ENCODE assay signal across 8 mouse cellular contexts in the genomic region with DNA sequence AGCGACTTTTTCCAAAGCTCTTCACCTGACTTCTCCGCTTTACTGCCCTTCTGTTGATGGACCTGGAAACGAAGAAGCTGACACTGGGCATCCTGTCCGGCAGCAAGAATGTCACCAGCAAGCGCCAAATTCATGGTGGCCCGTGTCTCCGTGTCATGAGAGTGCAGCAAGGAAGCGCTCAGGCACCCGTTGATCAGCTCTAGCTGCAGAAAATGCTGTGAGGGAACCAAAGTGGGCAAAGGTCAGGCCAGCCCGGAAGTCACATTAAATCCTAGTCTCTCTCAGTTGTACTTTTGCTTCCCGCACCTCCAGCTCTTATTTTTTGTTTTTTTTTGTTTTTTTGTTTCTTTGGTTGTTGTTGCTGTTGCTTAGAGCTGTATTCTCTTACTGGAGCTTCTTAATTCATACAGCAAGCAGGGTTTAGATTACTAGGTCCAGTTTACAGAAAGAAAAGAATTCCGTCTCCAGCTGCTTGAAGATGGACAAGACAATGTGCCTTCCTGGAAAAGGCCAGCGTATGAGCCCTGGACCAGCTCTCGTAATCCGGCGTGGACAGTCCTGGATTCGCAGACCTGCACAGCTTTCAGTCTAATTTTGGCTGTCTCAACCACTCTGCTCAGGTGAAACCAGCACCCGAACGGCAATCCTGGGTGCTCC. TPM values are rescaled to one million over a fixed set of nuclear protein-coding genes. Genes with fewer than 3 reads are reported as not detected.
A peak's percentile ranks its signal among the peaks of the same experiment; 100 is the strongest.
DNase-seq lines count a peak whose midpoint lies in the region; ATAC-seq and TF ChIP-seq lines count a peak whose summit lies in the region.

No protein-coding gene starts in this region.

- intact Hi-C loops in gastrocnemius, adult 2 months (cut with DNase I), result no loop called here
- intact Hi-C loops in gastrocnemius, postnatal 14 days (cut with DNase I; ENCODE audit: low total_unique reads), result no loop called here

- peak overlapping the region; percentile 98 for H3K27ac ChIP-seq in gastrocnemius, adult 2 months
- H3K27ac ChIP-seq in bone marrow, adult 2 months (ENCODE audit: control insufficient read depth, insufficient read depth, low read depth, low read length, poor library complexity), result peak overlapping the region; percentile 77
- peak overlapping the region; percentile 83 for H3K27ac ChIP-seq in hindbrain, embryonic 16.5 days (ENCODE audit: low read depth, low read length)
- H3K27ac ChIP-seq in liver, embryonic 13.5 days, result peak overlapping the region; percentile 80

- TF ChIP-seq POLR2A in bone marrow, adult 2 months (IDR thresholded peaks at IDR 0.05; ENCODE audit: borderline replicate concordance, control insufficient read depth, low read depth, low read length), result no peak

- peak overlapping the region; percentile 71 for H3K4me2 ChIP-seq in hindbrain, embryonic 16.5 days (ENCODE audit: low read length)
- H3K4me2 ChIP-seq in liver, embryonic 13.5 days, result peak overlapping the region; percentile 91

- DNase-seq in gastrocnemius, adult 2 months, result no peak
- no peak for DNase-seq in gastrocnemius, postnatal 14 days
- DNase-seq in liver, embryonic 13.5 days, result no peak
- DNase-seq in gastrocnemius, postnatal 25 days, result no peak
- DNase-seq in T-cell, adult 2 months (ENCODE audit: low spot score), result no peak

- H3K9ac ChIP-seq in hindbrain, embryonic 16.5 days (ENCODE audit: low read depth, low read length), result peak overlapping the region; percentile 89
- peak overlapping the region; percentile 94 for H3K9ac ChIP-seq in liver, embryonic 13.5 days

- peaks cover 21% of the 10 kb centered on the region for H3K36me3 ChIP-seq in hindbrain, embryonic 16.5 days (ENCODE audit: control insufficient read depth, insufficient read depth, low read length)
- peaks cover 37% of the 10 kb centered on the region for H3K36me3 ChIP-seq in liver, embryonic 13.5 days

- no peak for TF ChIP-seq CTCF in gastrocnemius, adult 2 months (IDR thresholded peaks at IDR 0.05)
- no peak for TF ChIP-seq CTCF in bone marrow, adult 2 months (IDR thresholded peaks at IDR 0.05; ENCODE audit: control insufficient read depth, insufficient read depth, low read length)

- 27% methylated on average over 19 of the region's 19 CpGs for WGBS in bone marrow, adult 2 months
- 36% methylated on average over 19 of the region's 19 CpGs for WGBS in hindbrain, embryonic 16.5 days
- 30% methylated on average over 19 of the region's 19 CpGs for WGBS in liver, embryonic 13.5 days (ENCODE audit: insufficient replicate concordance)

- ATAC-seq in hindbrain, embryonic 16.5 days, result no peak
- ATAC-seq in liver, embryonic 13.5 days (ENCODE audit: low read depth), result no peak
- ATAC-seq in megakaryocyte progenitor cell, adult 5-6 weeks (replicated peaks; ENCODE audit: poor library complexity), result no peak

- no peaks in the 10 kb centered on the region for H3K27me3 ChIP-seq in hindbrain, embryonic 16.5 days (replicated peaks; ENCODE audit: control insufficient read depth, insufficient read depth, low read length)
- no peaks in the 10 kb centered on the region for H3K27me3 ChIP-seq in liver, embryonic 13.5 days

- peaks cover 4% of the 10 kb centered on the region for H3K4me1 ChIP-seq in bone marrow, adult 2 months (ENCODE audit: control insufficient read depth, insufficient read depth, low read length)
- peaks cover 21% of the 10 kb centered on the region for H3K4me1 ChIP-seq in hindbrain, embryonic 16.5 days (ENCODE audit: control insufficient read depth, insufficient read depth, low read depth, low read length)
- H3K4me1 ChIP-seq in liver, embryonic 13.5 days (replicated peaks), result peaks cover 38% of the 10 kb centered on the region

- H3K9me3 ChIP-seq in hindbrain, embryonic 16.5 days (ENCODE audit: control insufficient read depth, low read length), result no peaks in the 10 kb centered on the region
- no peaks in the 10 kb centered on the region for H3K9me3 ChIP-seq in liver, embryonic 13.5 days (replicated peaks)

- H3K4me3 ChIP-seq in gastrocnemius, adult 2 months, result peak overlapping the region; percentile 89
- H3K4me3 ChIP-seq in bone marrow, adult 2 months (replicated peaks; ENCODE audit: control insufficient read depth, low read depth, low read length), result peak overlapping the region; percentile 90
- peak overlapping the region; percentile 48 for H3K4me3 ChIP-seq in hindbrain, embryonic 16.5 days (ENCODE audit: low read length)
- H3K4me3 ChIP-seq in liver, embryonic 13.5 days (replicated peaks), result peak overlapping the region; percentile 86

RNA-seq across cellular contexts. Expression of gene Preb, which starts 0.8 kb away (rescaled TPM):
- 10 to 100 TPM; 76.5 to 83.6 TPM for total RNA-seq in gastrocnemius, adult 2 months (2021)
- total RNA-seq in gastrocnemius, postnatal 14 days (2021), result 10 to 100 TPM; 77.5 to 90.5 TPM
- 138 and 214 TPM in 2 replicates for polyA plus RNA-seq in bone marrow, adult 2 months (2011; ENCODE audit: insufficient read depth, insufficient read length, low replicate concordance, missing spikeins)
- 115 and 123 TPM in 2 replicates for polyA plus RNA-seq in hindbrain, embryonic 16.5 days (2015; fragmentation: Nextera tagmentation; extraction: Ambion mirVana)
- polyA plus RNA-seq in liver, embryonic 13.5 days (2015; fragmentation: Nextera tagmentation; extraction: Ambion mirVana), result 91.6 and 97.5 TPM in 2 replicates
- total RNA-seq in megakaryocyte progenitor cell, adult 5-6 weeks (2015), result 53.5 and 54.6 TPM in 2 replicates
- total RNA-seq in megakaryocyte progenitor cell, adult 5-6 weeks (2017), result 45.2 and 62.3 TPM in 2 replicates
- 10 to 100 TPM; 69.8 to 81.6 TPM for total RNA-seq in gastrocnemius, postnatal 25 days (2021)

RNA-seq across cellular contexts. Expression of gene Tcf23, which starts 9.1 kb away (rescaled TPM):
- total RNA-seq in gastrocnemius, adult 2 months (2021), result under 1 TPM in 1 of 2 experiments, not detected in 1; 0.28 TPM
- under 1 TPM; 0.35 to 0.66 TPM for total RNA-seq in gastrocnemius, postnatal 14 days (2021)
- not detected in 2 replicates for polyA plus RNA-seq in bone marrow, adult 2 months (2011; ENCODE audit: insufficient read depth, insufficient read length, low replicate concordance, missing spikeins)
- not detected in 2 replicates for polyA plus RNA-seq in hindbrain, embryonic 16.5 days (2015; fragmentation: Nextera tagmentation; extraction: Ambion mirVana)
- 0.03 and 0.07 TPM in 2 replicates for polyA plus RNA-seq in liver, embryonic 13.5 days (2015; fragmentation: Nextera tagmentation; extraction: Ambion mirVana)
- total RNA-seq in megakaryocyte progenitor cell, adult 5-6 weeks (2015), result 0.02 TPM in 1 of 2 replicates, not detected in the other
- total RNA-seq in megakaryocyte progenitor cell, adult 5-6 weeks (2017), result not detected in 2 replicates
- under 1 TPM; 0.18 to 0.21 TPM for total RNA-seq in gastrocnemius, postnatal 25 days (2021)

RNA-seq across cellular contexts. Expression of gene Cgref1, which starts 13.9 kb away (rescaled TPM):
- total RNA-seq in gastrocnemius, adult 2 months (2021), result 1 to 10 TPM; 2.0 to 2.9 TPM
- total RNA-seq in gastrocnemius, postnatal 14 days (2021), result 1 to 10 TPM; 4.5 to 7.7 TPM
- polyA plus RNA-seq in bone marrow, adult 2 months (2011; ENCODE audit: insufficient read depth, insufficient read length, low replicate concordance, missing spikeins), result 1.0 TPM in 1 of 2 replicates, not detected in the other
- 77.3 and 89.1 TPM in 2 replicates for polyA plus RNA-seq in hindbrain, embryonic 16.5 days (2015; fragmentation: Nextera tagmentation; extraction: Ambion mirVana)
- 5.4 and 5.6 TPM in 2 replicates for polyA plus RNA-seq in liver, embryonic 13.5 days (2015; fragmentation: Nextera tagmentation; extraction: Ambion mirVana)
- total RNA-seq in megakaryocyte progenitor cell, adult 5-6 weeks (2015), result not detected in 2 replicates
- 1.7 TPM in 1 of 2 replicates, not detected in the other for total RNA-seq in megakaryocyte progenitor cell, adult 5-6 weeks (2017)
- 1 to 10 TPM; 3.4 to 4.3 TPM for total RNA-seq in gastrocnemius, postnatal 25 days (2021)

RNA-seq across cellular contexts. Expression of gene Khk, which starts 38.1 kb away (rescaled TPM):
- total RNA-seq in gastrocnemius, adult 2 months (2021), result 10 to 100 TPM; 29.2 to 30.8 TPM
- 10 to 100 TPM; 31.4 to 32.7 TPM for total RNA-seq in gastrocnemius, postnatal 14 days (2021)
- polyA plus RNA-seq in bone marrow, adult 2 months (2011; ENCODE audit: insufficient read depth, insufficient read length, low replicate concordance, missing spikeins), result 42.6 and 45.4 TPM in 2 replicates
- polyA plus RNA-seq in hindbrain, embryonic 16.5 days (2015; fragmentation: Nextera tagmentation; extraction: Ambion mirVana), result 12.2 and 13.7 TPM in 2 replicates
- polyA plus RNA-seq in liver, embryonic 13.5 days (2015; fragmentation: Nextera tagmentation; extraction: Ambion mirVana), result 33.9 and 37.6 TPM in 2 replicates
- 74.3 and 88.2 TPM in 2 replicates for total RNA-seq in megakaryocyte progenitor cell, adult 5-6 weeks (2015)
- 62.2 and 82.9 TPM in 2 replicates for total RNA-seq in megakaryocyte progenitor cell, adult 5-6 weeks (2017)
- total RNA-seq in gastrocnemius, postnatal 25 days (2021), result 10 to 100 TPM; 25.2 to 34.5 TPM

RNA-seq across cellular contexts. Expression of gene Emilin1, which starts 46.1 kb away (rescaled TPM):
- total RNA-seq in gastrocnemius, adult 2 months (2021), result 1 to 10 TPM; 2.7 to 7.7 TPM
- 10 to 100 TPM; 25.7 to 31.3 TPM for total RNA-seq in gastrocnemius, postnatal 14 days (2021)
- polyA plus RNA-seq in bone marrow, adult 2 months (2011; ENCODE audit: insufficient read depth, insufficient read length, low replicate concordance, missing spikeins), result 9.3 and 17.6 TPM in 2 replicates
- 16.3 and 24.6 TPM in 2 replicates for polyA plus RNA-seq in hindbrain, embryonic 16.5 days (2015; fragmentation: Nextera tagmentation; extraction: Ambion mirVana)
- polyA plus RNA-seq in liver, embryonic 13.5 days (2015; fragmentation: Nextera tagmentation; extraction: Ambion mirVana), result 41.6 and 42.7 TPM in 2 replicates
- 49.7 and 64.5 TPM in 2 replicates for total RNA-seq in megakaryocyte progenitor cell, adult 5-6 weeks (2015)
- total RNA-seq in megakaryocyte progenitor cell, adult 5-6 weeks (2017), result 98.6 and 99.3 TPM in 2 replicates
- total RNA-seq in gastrocnemius, postnatal 25 days (2021), result 10 to 100 TPM in 1 of 2 experiments, 1 to 10 TPM in 1; 9.3 to 10.9 TPM
